In the genomic region with DNA sequence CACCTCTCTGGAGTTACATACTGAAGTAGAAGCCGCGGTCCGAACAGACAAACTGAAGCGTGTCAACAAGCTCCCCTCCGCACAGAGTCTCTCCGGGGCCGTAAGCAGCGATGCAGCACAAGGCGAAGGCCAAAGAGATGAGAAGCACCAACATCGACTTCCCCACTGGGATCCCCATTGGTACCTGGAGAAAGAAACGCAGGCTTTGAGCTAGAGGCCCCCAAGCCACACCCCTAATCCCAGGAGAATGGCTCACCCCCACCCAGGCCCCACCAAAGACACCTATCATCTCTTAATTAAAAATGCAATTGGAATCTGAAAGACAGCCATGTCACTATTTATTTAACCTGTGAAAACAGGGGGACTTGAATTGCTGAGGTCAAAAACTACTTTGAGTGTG, we compare ENCODE assay signal across 10 mouse cellular contexts. TPM values are rescaled to one million over a fixed set of nuclear protein-coding genes. Genes with fewer than 3 reads are reported as not detected.
DNase-seq lines count a peak whose midpoint lies in the region; ATAC-seq lines count a peak whose summit lies in the region.
"Had no signal": no experiment of that assay in that cellular context is flagged by ENCODE, and none has a peak within 500 bp of the region (broad histone marks: within the 10 kb centered on the region; RNA-seq: fewer than 3 reads in every experiment).

No protein-coding gene starts in this region.

- WGBS in forebrain, embryonic 10.5 days, result 4% methylated on average over 11 of the region's 11 CpGs
- WGBS in forebrain, embryonic 13.5 days, result 8% methylated on average over 11 of the region's 11 CpGs
- 26% methylated on average over 11 of the region's 11 CpGs for WGBS in liver, embryonic 11.5 days
- 7% methylated on average over 11 of the region's 11 CpGs for WGBS in limb, embryonic 11.5 days
- 14% methylated on average over 11 of the region's 11 CpGs for WGBS in stomach, embryonic 14.5 days

- H3K4me2 ChIP-seq in forebrain, embryonic 13.5 days, result no peak overlapping the region
- H3K4me2 ChIP-seq in liver, embryonic 11.5 days, result peak overlapping the region; percentile 53
- H3K4me2 ChIP-seq in limb, embryonic 11.5 days (ENCODE audit: low read depth, severe bottlenecking), result peak overlapping the region; percentile 57
- H3K4me2 ChIP-seq in stomach, embryonic 14.5 days (replicated peaks; ENCODE audit: low read depth, low read length), result peak overlapping the region; percentile 57

- ATAC-seq in forebrain, embryonic 13.5 days, result no peak
- ATAC-seq in liver, embryonic 11.5 days (replicated peaks; ENCODE audit: low FRiP score), result no peak
- no peak for ATAC-seq in limb, embryonic 11.5 days (ENCODE audit: insufficient number of reproducible peaks, low FRiP score, low TSS enrichment, low read depth)
- ATAC-seq in stomach, embryonic 14.5 days (ENCODE audit: insufficient number of reproducible peaks, insufficient read depth, low FRiP score, low read depth), result no peak

- H3K36me3 ChIP-seq in forebrain, embryonic 10.5 days (replicated peaks), result no peaks in the 10 kb centered on the region
- H3K36me3 ChIP-seq in forebrain, embryonic 13.5 days (ENCODE audit: poor library complexity, severe bottlenecking), result no peaks in the 10 kb centered on the region
- H3K36me3 ChIP-seq in liver, embryonic 11.5 days (ENCODE audit: control insufficient read depth, insufficient read depth, low read length), result no peaks in the 10 kb centered on the region; the same call in 1 of the 2 replicates
- H3K36me3 ChIP-seq in limb, embryonic 11.5 days (ENCODE audit: control insufficient read depth, insufficient read depth, low read length), result peaks cover 6% of the 10 kb centered on the region
- peaks cover 26% of the 10 kb centered on the region for H3K36me3 ChIP-seq in stomach, embryonic 14.5 days (ENCODE audit: control insufficient read depth, insufficient read depth, low read length)

- H3K4me1 ChIP-seq in forebrain, embryonic 10.5 days, result peaks cover 71% of the 10 kb centered on the region
- H3K4me1 ChIP-seq in forebrain, embryonic 13.5 days, result peaks cover 20% of the 10 kb centered on the region
- peaks cover 4% of the 10 kb centered on the region; the same call in 1 of the 2 replicates for H3K4me1 ChIP-seq in liver, embryonic 11.5 days (replicated peaks; ENCODE audit: control insufficient read depth, insufficient read depth, low read length)
- H3K4me1 ChIP-seq in limb, embryonic 11.5 days (ENCODE audit: control insufficient read depth, insufficient read depth, low read length), result peaks cover 20% of the 10 kb centered on the region
- no peaks in the 10 kb centered on the region for H3K4me1 ChIP-seq in stomach, embryonic 14.5 days (ENCODE audit: control insufficient read depth, insufficient read depth, low read length)

- peaks cover 99% of the 10 kb centered on the region for H3K27me3 ChIP-seq in forebrain, embryonic 10.5 days (ENCODE audit: poor library complexity, severe bottlenecking)
- H3K27me3 ChIP-seq in forebrain, embryonic 13.5 days, result peaks cover 95% of the 10 kb centered on the region
- peaks cover 87% of the 10 kb centered on the region for H3K27me3 ChIP-seq in liver, embryonic 11.5 days (replicated peaks; ENCODE audit: control insufficient read depth, insufficient read depth, low read length)
- H3K27me3 ChIP-seq in limb, embryonic 11.5 days (ENCODE audit: control insufficient read depth, insufficient read depth, low read length), result peaks cover 60% of the 10 kb centered on the region
- H3K27me3 ChIP-seq in stomach, embryonic 14.5 days (ENCODE audit: control insufficient read depth, insufficient read depth, low read length), result peaks cover 27% of the 10 kb centered on the region; the same call in 1 of the 2 replicates

- no peaks in the 10 kb centered on the region for H3K9me3 ChIP-seq in forebrain, embryonic 10.5 days
- H3K9me3 ChIP-seq in forebrain, embryonic 13.5 days (replicated peaks), result no peaks in the 10 kb centered on the region
- H3K9me3 ChIP-seq in liver, embryonic 11.5 days (ENCODE audit: control insufficient read depth, low read length), result no peaks in the 10 kb centered on the region
- no peaks in the 10 kb centered on the region for H3K9me3 ChIP-seq in limb, embryonic 11.5 days (ENCODE audit: control insufficient read depth, low read length)
- no peaks in the 10 kb centered on the region for H3K9me3 ChIP-seq in stomach, embryonic 14.5 days (ENCODE audit: control insufficient read depth, low read depth, low read length)

- H3K4me3 ChIP-seq in forebrain, embryonic 10.5 days, result peak overlapping the region; percentile 54
- no peak overlapping the region for H3K4me3 ChIP-seq in forebrain, embryonic 13.5 days
- peak overlapping the region; percentile 46 for H3K4me3 ChIP-seq in liver, embryonic 11.5 days (ENCODE audit: low read depth, low read length)
- H3K4me3 ChIP-seq in limb, embryonic 11.5 days (ENCODE audit: low read depth, low read length), result peak overlapping the region; percentile 73
- peak overlapping the region; percentile 59 for H3K4me3 ChIP-seq in stomach, embryonic 14.5 days (ENCODE audit: low read depth, low read length)

- no peak overlapping the region for H3K9ac ChIP-seq in forebrain, embryonic 13.5 days
- peak overlapping the region; percentile 46 for H3K9ac ChIP-seq in liver, embryonic 11.5 days (ENCODE audit: low read depth, low read length)
- peak overlapping the region; percentile 95 for H3K9ac ChIP-seq in limb, embryonic 11.5 days (ENCODE audit: low read length)
- peak overlapping the region; percentile 63; the same call in 1 of the 2 replicates for H3K9ac ChIP-seq in stomach, embryonic 14.5 days (replicated peaks; ENCODE audit: low read depth, low read length)

- no peak overlapping the region for H3K27ac ChIP-seq in forebrain, embryonic 10.5 days
- H3K27ac ChIP-seq in forebrain, embryonic 13.5 days, result no peak overlapping the region
- peak overlapping the region; percentile 52; the same call in 1 of the 2 replicates for H3K27ac ChIP-seq in liver, embryonic 11.5 days (ENCODE audit: low read depth, low read length)
- H3K27ac ChIP-seq in limb, embryonic 11.5 days (replicated peaks; ENCODE audit: low read depth, low read length), result no peak overlapping the region
- peak overlapping the region; percentile 15; the same call in 1 of the 2 replicates for H3K27ac ChIP-seq in stomach, embryonic 14.5 days (ENCODE audit: low read length)

- DNase-seq in forebrain, embryonic 10.5 days (ENCODE audit: extremely low spot score, low spot score), result no peak
- no peak for DNase-seq in liver, embryonic 11.5 days (ENCODE audit: low spot score)
- DNase-seq in liver, result no peak
- peak; percentile 28 for DNase-seq in limb, embryonic 11.5 days (ENCODE audit: low spot score)
- DNase-seq in cerebellum, postnatal 10 days, result no peak
- no peak for DNase-seq in cerebellum, postnatal 14 days
- DNase-seq: adrenal gland, postnatal 36 days; cerebellum, adult 9-11 months had no signal

RNA-seq across cellular contexts. Expression of gene Igf2, which starts 11.0 kb away (rescaled TPM):
- polyA plus RNA-seq in forebrain, embryonic 10.5 days (2016; fragmentation: Nextera tagmentation; extraction: Ambion mirVana), result 126 and 132 TPM in 2 replicates
- polyA plus RNA-seq in forebrain, embryonic 13.5 days (2015; fragmentation: Nextera tagmentation; extraction: Ambion mirVana), result 56.6 and 57.6 TPM in 2 replicates
- polyA plus RNA-seq in liver, embryonic 11.5 days (2014; fragmentation: Nextera tagmentation; extraction: Ambion mirVana), result 390 and 480 TPM in 2 replicates
- 852 and 881 TPM in 2 replicates for polyA plus RNA-seq in limb, embryonic 11.5 days (2014; fragmentation: Nextera tagmentation; extraction: Ambion mirVana)
- polyA plus RNA-seq in stomach, embryonic 14.5 days (2014; fragmentation: Nextera tagmentation; extraction: Ambion mirVana), result 1,256 and 1,341 TPM in 2 replicates

RNA-seq across cellular contexts. Expression of gene Gm49394, which starts 14.1 kb away (rescaled TPM):
- not detected in 2 replicates for polyA plus RNA-seq in forebrain, embryonic 10.5 days (2016; fragmentation: Nextera tagmentation; extraction: Ambion mirVana)
- 0.05 TPM in 1 of 2 replicates, not detected in the other for polyA plus RNA-seq in forebrain, embryonic 13.5 days (2015; fragmentation: Nextera tagmentation; extraction: Ambion mirVana)
- polyA plus RNA-seq in liver, embryonic 11.5 days (2014; fragmentation: Nextera tagmentation; extraction: Ambion mirVana), result not detected in 2 replicates
- polyA plus RNA-seq in limb, embryonic 11.5 days (2014; fragmentation: Nextera tagmentation; extraction: Ambion mirVana), result 0.10 TPM in 1 of 2 replicates, not detected in the other
- polyA plus RNA-seq in stomach, embryonic 14.5 days (2014; fragmentation: Nextera tagmentation; extraction: Ambion mirVana), result not detected in 2 replicates

Comparison
In these comparisons a context has a peak if more than half of its experiments do, and no peak if none do; other contexts are left out.
1. H3K27ac ChIP-seq: peak in liver, embryonic 11.5 days (single experiment) and stomach, embryonic 14.5 days (single experiment); none in forebrain, embryonic 10.5 days (single experiment), forebrain, embryonic 13.5 days (single experiment) and limb, embryonic 11.5 days (single experiment).